Mouse (Mus musculus): ENCODE measurements at regions not wholly inside any gene's neighbourhood (a gene's known extent, or its start where the extent isn't known, plus 50 kb on each side); places are given as distances from the start of the nearest gene placed in this dataset.

DNA sequence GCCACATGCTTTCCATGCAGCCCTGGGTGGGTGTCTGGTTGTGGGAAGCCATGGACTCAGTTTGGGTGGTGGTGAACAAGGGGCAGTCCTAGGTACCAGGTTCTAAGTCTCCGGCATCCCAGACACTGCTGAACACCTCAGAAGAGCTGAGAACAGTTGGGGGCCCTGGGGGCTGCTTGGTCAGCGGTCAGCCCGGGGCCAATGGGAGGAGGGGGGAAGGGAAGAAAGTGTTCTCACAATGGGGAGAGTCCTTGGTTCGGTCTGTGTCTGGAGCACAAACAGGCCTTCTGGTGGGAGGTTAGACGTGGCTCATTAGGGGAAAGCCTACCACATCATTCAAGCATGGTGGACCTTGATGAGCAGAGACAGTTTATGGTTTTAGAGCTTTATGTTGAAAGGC, 5187.5 kb downstream of the 9330182O14Rik start:
- TF ChIP-seq CTCF (IDR thresholded peaks at IDR 0.05; ENCODE audit: low read depth) (no peak), EP300 (optimal IDR thresholded peaks at IDR 0.05) (no peak)

All from stomach, postnatal 0 days (tissue).